Mouse (Mus musculus) left cerebral cortex, adult 11 months (tissue): ENCODE data around the gene Fbxl18.
"Not testable (repeated sequence)": the region's sequence is repeated elsewhere in the genome, so short reads cannot be mapped to it uniquely, and the experiment has no call there.

ENCODE experiments used
- DNase-seq: peaks from one replicate; pipeline ENCODE4 v3.0.0; 2022; ENCODE audit warnings: low spot score

The Fbxl18 gene

GRCm38 (mm10) chr5:142873718-142874117 is 21.5 kb downstream of the Fbxl18 start:
- DNase-seq: no peak

- no peak for DNase-seq
Measured at GRCm38 (mm10) chr5:142871765-142872164, 23.5 kb downstream of the Fbxl18 start.

- no peak for DNase-seq
Measured at GRCm38 (mm10) chr5:142869463-142869862, 25.8 kb downstream of the Fbxl18 start.

GRCm38 (mm10) chr5:142857763-142858229 is 37.4 kb downstream of the Fbxl18 start:
- no peak for DNase-seq

GRCm38 (mm10) chr5:142856408-142856807 is 38.8 kb downstream of the Fbxl18 start:
- DNase-seq: no peak

- DNase-seq: no peak
Measured at GRCm38 (mm10) chr5:142854877-142855276, 40.3 kb downstream of the Fbxl18 start.

GRCm38 (mm10) chr5:142853585-142853984 is 41.6 kb downstream of the Fbxl18 start:
- no peak for DNase-seq

- DNase-seq: no peak
Measured at GRCm38 (mm10) chr5:142851681-142852049, 43.6 kb downstream of the Fbxl18 start.

- DNase-seq: no peak
Measured at GRCm38 (mm10) chr5:142850916-142851680, 44.1 kb downstream of the Fbxl18 start.

- no peak for DNase-seq
Measured at GRCm38 (mm10) chr5:142850476-142850875, 44.7 kb downstream of the Fbxl18 start.

- no peak for DNase-seq
Measured at GRCm38 (mm10) chr5:142848911-142849310, 46.3 kb downstream of the Fbxl18 start.

- DNase-seq: no peak
Measured at GRCm38 (mm10) chr5:142848149-142848548, 47.1 kb downstream of the Fbxl18 start.

GRCm38 (mm10) chr5:142844467-142844866 is 50.8 kb downstream of the Fbxl18 start:
- no peak for DNase-seq

- DNase-seq: no peak
Measured at GRCm38 (mm10) chr5:142842137-142842642, 53.0 kb downstream of the Fbxl18 start.

GRCm38 (mm10) chr5:142841372-142842136 is 53.7 kb downstream of the Fbxl18 start:
- DNase-seq: no peak

- not testable (repeated sequence) for DNase-seq
Measured at GRCm38 (mm10) chr5:142837427-142837826, 57.8 kb downstream of the Fbxl18 start.

- no peak for DNase-seq
Measured at GRCm38 (mm10) chr5:142836891-142837290, 58.3 kb downstream of the Fbxl18 start.

GRCm38 (mm10) chr5:142833646-142834438 is 61.4 kb downstream of the Fbxl18 start:
- no peak for DNase-seq

GRCm38 (mm10) chr5:142826131-142826530 is 69.1 kb downstream of the Fbxl18 start:
- no peak for DNase-seq

GRCm38 (mm10) chr5:142825665-142826064 is 69.6 kb downstream of the Fbxl18 start:
- no peak for DNase-seq

GRCm38 (mm10) chr5:142824091-142824490 is 71.1 kb downstream of the Fbxl18 start:
- no peak for DNase-seq
